Mouse (Mus musculus) lung, postnatal 0 days (tissue): ENCODE results near the gene Lgals3.

Experiments
- CTCF ChIP-seq: IDR thresholded peaks from 2 replicates; pipeline ENCODE4 v1.5.1; 2016; ENCODE audit warnings: antibody characterized with exemption, mild to moderate bottlenecking
- EP300 ChIP-seq: IDR thresholded peaks from 2 replicates; pipeline ENCODE4 v1.6.1; 2016; ENCODE audit warnings: antibody characterized with exemption, mild to moderate bottlenecking, control low read depth

DNA sequence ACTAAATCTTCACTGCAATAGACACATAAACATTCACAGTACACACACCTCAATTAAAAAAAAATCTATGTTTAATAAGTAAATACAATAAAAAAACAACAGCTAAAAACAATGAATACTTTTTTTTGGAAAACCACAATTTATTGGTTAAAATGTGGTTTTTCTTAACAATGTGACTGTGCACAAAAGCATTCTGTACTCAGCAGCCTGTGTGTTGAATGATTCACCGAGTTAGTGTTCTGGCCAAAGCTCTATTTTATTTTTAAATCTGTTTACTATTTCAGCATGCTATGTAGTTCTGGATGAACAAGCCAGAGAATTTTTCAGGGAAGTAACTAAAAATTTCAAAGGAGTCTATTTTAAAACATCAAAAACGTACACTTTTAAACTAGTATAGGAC is 9.0 kb downstream of the Lgals3 start:
- no peak for TF ChIP-seq CTCF
- no peak for TF ChIP-seq EP300
